Mouse (Mus musculus): ENCODE data around the gene Znrd1as. TPM values are rescaled to one million over a fixed set of nuclear protein-coding genes. Genes with fewer than 3 reads are reported as not detected.

Znrd1as gene
- polyA plus RNA-seq, 1 experiment from 2014 or later, result 6.6 TPM

DNA sequence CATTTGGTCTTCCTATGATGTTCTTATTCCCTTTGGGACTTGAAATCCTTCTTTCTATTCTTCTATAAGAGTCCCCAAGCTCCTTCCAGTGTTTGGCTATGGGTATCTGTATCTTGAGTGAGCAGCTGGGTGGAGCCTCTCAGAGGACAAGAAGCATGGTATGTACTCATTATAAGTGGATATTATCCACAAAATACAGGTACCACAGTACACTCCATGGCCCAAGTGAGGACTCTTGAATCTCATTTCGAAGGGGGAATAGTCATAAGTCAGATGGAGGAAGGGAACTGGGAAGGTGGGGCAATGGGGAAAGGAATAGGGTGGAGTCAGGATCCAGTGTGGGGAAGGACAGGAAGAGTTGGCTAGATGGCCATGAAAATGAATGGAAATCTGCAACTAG, 5.3 kb upstream of the Znrd1as start:
- H3K9ac ChIP-seq, result no peak overlapping the region
- H3K9me3 ChIP-seq (replicated peaks), result no peaks in the 10 kb centered on the region
- no peak for ATAC-seq (ENCODE audit: low FRiP score)
- WGBS, result 81% methylated on average over 1 of the region's 1 CpGs
- H3K4me2 ChIP-seq (replicated peaks), result no peak overlapping the region
- H3K36me3 ChIP-seq, result peaks cover 16% of the 10 kb centered on the region
- peaks cover 15% of the 10 kb centered on the region for H3K4me1 ChIP-seq
- no peaks in the 10 kb centered on the region for H3K27me3 ChIP-seq
- H3K27ac ChIP-seq, result no peak overlapping the region
- no peak overlapping the region for H3K4me3 ChIP-seq

DNA sequence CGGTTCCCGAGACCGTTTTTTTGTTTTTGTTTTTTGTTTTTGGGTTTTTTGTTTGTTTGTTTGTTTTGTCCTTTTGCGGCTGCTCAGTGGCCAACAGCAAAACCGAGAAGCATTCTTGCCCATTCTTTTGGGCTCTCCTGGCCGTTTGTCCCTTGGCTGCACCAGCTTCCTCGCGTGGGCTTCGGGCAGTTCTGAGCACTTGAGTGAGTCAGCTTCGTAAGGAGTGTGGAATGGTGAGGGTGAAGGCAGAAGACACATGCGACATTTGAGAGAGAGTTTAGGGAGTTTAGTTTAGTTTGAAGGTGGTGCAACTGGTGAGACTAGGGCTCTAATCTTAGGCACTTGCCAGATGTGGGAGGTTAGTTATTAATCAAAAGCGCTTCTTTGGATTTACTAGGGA, 492 bp downstream of the Znrd1as start:
- peak overlapping the region; percentile 78 for H3K9ac ChIP-seq
- no peaks in the 10 kb centered on the region for H3K9me3 ChIP-seq (replicated peaks)
- H3K27me3 ChIP-seq, result no peaks in the 10 kb centered on the region
- H3K27ac ChIP-seq, result peak overlapping the region; percentile 74; the same call in 1 of the 2 replicates
- 13% methylated on average over 12 of the region's 12 CpGs for WGBS
- H3K4me1 ChIP-seq, result peaks cover 12% of the 10 kb centered on the region
- H3K36me3 ChIP-seq, result 0 out of 2 replicates have a peak, but pooled peaks cover 3% of the 10 kb centered on the region
- no peak; the same call in 1 of the 2 replicates for ATAC-seq (ENCODE audit: low FRiP score)
- peak overlapping the region; percentile 70 for H3K4me3 ChIP-seq
- H3K4me2 ChIP-seq (replicated peaks), result peak overlapping the region; percentile 73

DNA sequence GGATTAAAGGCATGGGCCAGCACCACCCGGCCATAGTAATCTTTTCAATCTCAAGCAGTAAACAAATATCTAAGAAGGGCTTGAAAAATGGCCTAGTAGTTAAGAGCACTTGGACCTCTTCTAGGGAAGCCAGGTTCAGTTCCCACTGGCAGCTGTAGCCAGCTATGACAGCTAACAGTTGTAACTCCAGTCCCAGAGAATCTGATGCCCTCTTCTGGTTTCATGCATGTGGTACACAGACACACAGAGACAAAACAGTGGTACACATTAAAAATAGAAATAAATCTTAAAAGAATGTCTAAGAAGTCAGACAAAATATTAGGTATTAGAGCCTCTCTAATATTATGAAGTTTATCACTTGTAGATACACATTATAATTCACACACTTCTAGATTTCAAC, 2.7 kb downstream of the Znrd1as start:
- Histone ChIP-seq H3K4me3 (no peak overlapping the region), H3K36me3 (0 out of 2 replicates have a peak, but pooled peaks cover 1% of the 10 kb centered on the region), H3K4me1 (peaks cover 12% of the 10 kb centered on the region), H3K9ac (no peak overlapping the region), H3K27ac (no peak overlapping the region), H3K4me2 (replicated peaks) (no peak overlapping the region), H3K27me3 (no peaks in the 10 kb centered on the region), H3K9me3 (replicated peaks) (no peaks in the 10 kb centered on the region)
- ATAC-seq (ENCODE audit: low FRiP score), result no peak
- 72% methylated on average over 1 of the region's 1 CpGs for WGBS

DNA sequence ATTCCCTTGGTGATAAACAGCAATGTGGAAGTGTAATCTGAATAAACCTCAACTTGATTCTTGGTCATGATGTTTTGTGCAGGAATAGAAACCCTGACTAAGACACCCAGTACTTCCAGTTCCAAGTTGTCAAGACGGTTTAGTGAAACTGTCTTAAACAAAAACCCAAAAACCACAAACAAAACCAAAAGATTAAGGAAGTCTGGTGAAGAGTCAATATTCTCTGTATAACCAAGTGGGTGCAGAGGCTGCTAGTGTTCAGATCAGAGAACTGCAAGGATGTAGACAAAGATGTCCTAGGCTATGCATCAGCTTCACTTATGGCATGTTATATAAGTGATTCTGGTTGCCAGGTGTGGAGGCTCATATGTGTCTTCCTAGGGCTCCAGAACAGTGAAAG, 8.5 kb downstream of the Znrd1as start:
- WGBS, result 85% methylated on average over 1 of the region's 1 CpGs
- Histone ChIP-seq H3K4me1 (no peaks in the 10 kb centered on the region), H3K27ac (no peak overlapping the region), H3K4me2 (replicated peaks) (no peak overlapping the region), H3K27me3 (no peaks in the 10 kb centered on the region), H3K9ac (no peak overlapping the region), H3K4me3 (no peak overlapping the region), H3K9me3 (replicated peaks) (no peaks in the 10 kb centered on the region), H3K36me3 (no peaks in the 10 kb centered on the region)
- ATAC-seq (ENCODE audit: low FRiP score), result no peak

DNA sequence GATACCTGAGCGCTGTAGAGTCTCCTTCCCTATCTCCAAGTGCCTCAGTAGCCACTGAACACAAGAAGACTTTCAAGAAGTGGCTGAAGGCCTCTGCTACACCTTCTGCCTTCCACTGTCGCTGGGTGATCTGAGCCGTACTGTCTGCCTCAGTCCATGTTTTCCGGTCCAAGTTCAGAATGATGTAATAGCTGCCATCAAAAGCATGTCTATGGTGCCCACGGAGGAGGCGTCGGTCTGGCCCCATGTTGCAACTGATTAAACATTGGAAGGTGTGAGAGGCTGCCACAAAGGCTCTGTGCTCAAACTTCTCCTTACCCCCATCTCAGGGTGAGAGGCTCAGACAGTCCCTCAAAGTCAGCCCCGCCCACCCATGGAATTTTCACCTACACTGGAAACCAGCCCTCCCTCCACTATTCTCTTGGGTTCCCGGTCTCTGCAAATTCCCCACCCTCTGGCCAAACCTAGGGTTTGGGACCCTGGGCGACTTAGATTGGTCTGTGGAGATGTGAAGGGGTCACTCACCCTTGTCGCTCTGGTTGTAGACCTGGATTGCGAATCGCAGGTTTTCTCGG, 12.0 kb downstream of the Znrd1as start:
- Histone ChIP-seq H3K4me3 (no peak overlapping the region), H3K4me2 (replicated peaks) (no peak overlapping the region), H3K4me1 (no peaks in the 10 kb centered on the region), H3K27ac (no peak overlapping the region), H3K9me3 (replicated peaks) (no peaks in the 10 kb centered on the region), H3K27me3 (no peaks in the 10 kb centered on the region), H3K9ac (no peak overlapping the region), H3K36me3 (no peaks in the 10 kb centered on the region)
- WGBS, result 85% methylated on average over 14 of the region's 14 CpGs
- ATAC-seq (ENCODE audit: low FRiP score), result no peak

DNA sequence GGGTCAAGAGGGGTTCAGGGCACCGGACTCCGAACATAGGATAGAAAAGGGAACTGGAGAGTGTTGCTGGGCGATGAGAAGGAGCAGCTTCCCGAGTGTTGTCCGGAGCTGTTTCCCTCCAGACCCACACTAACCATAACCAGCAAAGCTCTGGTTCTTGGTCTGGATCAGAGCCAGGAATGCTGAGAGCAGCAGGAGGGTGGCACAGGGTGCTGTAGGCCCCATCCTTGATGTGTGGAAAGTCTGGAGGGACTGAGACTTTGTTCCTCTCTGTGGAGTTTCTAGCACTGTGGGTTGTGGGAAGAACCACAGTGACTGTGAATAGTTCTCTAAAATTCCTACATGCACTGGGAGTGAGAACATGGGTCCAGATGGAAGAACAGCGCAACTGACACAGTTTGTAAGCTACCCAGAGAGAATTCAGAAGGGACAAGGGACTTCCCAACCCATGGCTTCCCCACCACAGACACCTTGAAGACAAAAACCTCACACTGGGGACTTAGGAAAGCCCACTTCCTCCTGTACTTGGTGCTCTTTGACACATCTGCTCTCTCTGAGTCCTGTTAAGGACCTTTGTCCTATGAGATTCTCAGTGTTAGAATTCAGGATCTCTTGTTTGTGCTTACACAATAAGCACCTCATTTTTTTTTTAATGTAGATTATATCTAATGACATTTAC, 12.9 kb downstream of the Znrd1as start:
- no peak overlapping the region for H3K27ac ChIP-seq
- H3K36me3 ChIP-seq, result no peaks in the 10 kb centered on the region

DNA sequence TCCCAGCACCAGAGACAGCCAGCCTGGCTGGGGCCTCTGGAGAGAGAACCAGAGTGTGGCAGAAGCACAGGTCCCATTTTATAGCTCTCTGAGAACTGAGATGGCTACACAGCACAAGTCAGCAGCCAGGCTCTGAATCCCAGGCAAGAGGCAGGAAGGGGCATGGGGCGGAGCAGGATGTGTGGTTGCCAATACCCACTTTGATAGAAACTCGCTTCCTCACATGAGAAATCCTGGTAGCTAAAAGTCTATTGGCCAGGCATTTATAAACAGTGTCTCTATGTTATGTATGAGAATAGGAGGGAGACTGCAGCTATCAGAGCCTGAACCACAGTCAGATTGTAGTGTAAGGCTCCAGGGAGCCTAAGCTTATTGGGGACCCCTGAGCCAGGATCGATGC, 14.4 kb downstream of the Znrd1as start:
- Histone ChIP-seq H3K4me1 (no peaks in the 10 kb centered on the region), H3K4me2 (replicated peaks) (no peak overlapping the region), H3K9ac (no peak overlapping the region), H3K9me3 (replicated peaks) (no peaks in the 10 kb centered on the region), H3K27ac (no peak overlapping the region), H3K36me3 (no peaks in the 10 kb centered on the region), H3K4me3 (no peak overlapping the region), H3K27me3 (no peaks in the 10 kb centered on the region)
- no peak for ATAC-seq (ENCODE audit: low FRiP score)
- WGBS, result 91% methylated on average over 3 of the region's 3 CpGs

More for the DNA sequence above, 12.9 kb downstream of the Znrd1as start:
- 89% methylated on average over 6 of the region's 6 CpGs for WGBS
- H3K9ac ChIP-seq, result no peak overlapping the region
- no peaks in the 10 kb centered on the region for H3K27me3 ChIP-seq
- no peaks in the 10 kb centered on the region for H3K9me3 ChIP-seq (replicated peaks)
- H3K4me2 ChIP-seq (replicated peaks), result no peak overlapping the region
- ATAC-seq (ENCODE audit: low FRiP score), result no peak
- no peaks in the 10 kb centered on the region for H3K4me1 ChIP-seq
- H3K4me3 ChIP-seq, result no peak overlapping the region

DNA sequence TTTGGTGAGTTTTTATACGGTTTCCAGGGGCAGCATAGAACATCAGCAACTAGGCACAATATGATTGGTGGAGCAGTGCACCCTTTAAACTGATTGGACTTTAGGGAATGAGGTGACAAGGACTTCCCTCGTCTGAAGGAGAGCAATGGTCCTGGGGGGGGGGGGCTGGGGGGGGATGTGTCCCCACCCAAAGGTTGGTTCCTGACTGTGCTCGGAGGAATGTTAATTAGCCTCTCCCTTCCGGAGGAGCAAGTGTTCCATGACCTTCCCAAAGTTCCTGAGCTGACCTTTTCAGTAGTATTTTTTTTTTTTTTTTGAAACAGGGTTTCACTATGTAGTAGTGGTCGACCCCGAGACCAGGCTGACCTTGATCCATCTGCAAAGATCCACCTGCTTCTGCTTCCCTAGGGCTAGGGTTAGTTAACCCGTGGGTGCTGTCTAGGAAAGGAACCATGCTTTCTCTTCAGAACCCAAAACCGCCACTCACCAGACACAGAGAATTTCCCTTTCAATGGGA, 14.9 kb downstream of the Znrd1as start:
- no peaks in the 10 kb centered on the region for H3K27me3 ChIP-seq
- no peak overlapping the region for H3K9ac ChIP-seq
- H3K4me1 ChIP-seq, result no peaks in the 10 kb centered on the region
- no peak overlapping the region for H3K4me2 ChIP-seq (replicated peaks)
- H3K9me3 ChIP-seq (replicated peaks), result no peaks in the 10 kb centered on the region
- WGBS, result 71% methylated on average over 8 of the region's 8 CpGs
- H3K36me3 ChIP-seq, result no peaks in the 10 kb centered on the region
- H3K27ac ChIP-seq, result no peak overlapping the region
- no peak for ATAC-seq (ENCODE audit: low FRiP score)
- no peak overlapping the region for H3K4me3 ChIP-seq

DNA sequence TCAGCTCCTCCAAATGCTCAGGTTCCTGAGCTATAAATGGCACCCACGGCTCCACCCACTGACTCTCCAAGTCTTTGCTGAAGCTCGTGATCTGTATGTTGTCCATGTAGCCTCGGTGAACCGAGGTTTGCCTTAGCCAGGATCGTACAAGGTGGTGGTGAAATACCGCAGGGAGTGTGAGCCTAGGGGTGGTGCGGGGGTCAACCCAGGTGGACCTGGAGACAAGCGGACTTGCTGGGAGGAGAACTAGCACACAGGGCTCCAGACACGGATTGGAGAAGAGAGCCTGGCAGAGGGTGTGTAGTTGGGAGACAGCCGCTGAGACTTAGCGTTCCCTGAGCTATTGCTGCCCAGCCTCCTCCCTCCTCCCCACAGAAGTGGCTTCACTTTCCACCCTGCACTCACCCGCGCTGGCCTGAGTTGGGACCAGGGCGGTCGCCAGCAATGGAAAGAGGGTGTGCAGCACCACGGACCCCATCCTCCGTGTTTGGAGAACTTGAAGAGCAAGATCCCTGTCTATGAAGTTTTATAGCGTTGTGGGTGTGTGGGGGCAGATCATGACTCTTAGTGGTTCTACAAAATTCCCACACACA, 22.9 kb downstream of the Znrd1as start, which contains the start of gene 2410137M14Rik:
2410137M14Rik (minus strand) TSS at position 17 of the 593 bp plus-strand sequence.
- Histone ChIP-seq H3K4me1 (0 out of 2 replicates have a peak, but pooled peaks cover 2% of the 10 kb centered on the region), H3K4me3 (no peak within 1 kb of the TSS), H3K4me2 (replicated peaks) (no peak within 1 kb of the TSS; the same call in 1 of the 2 replicates), H3K36me3 (no peaks in the 10 kb centered on the region), H3K9ac (no peak within 1 kb of the TSS), H3K27ac (no peak within 1 kb of the TSS), H3K9me3 (replicated peaks) (no peaks in the 10 kb centered on the region), H3K27me3 (peaks cover 16% of the 10 kb centered on the region)
- 20% methylated on average over 18 of the region's 18 CpGs for WGBS
- no peak for ATAC-seq (ENCODE audit: low FRiP score)

DNA sequence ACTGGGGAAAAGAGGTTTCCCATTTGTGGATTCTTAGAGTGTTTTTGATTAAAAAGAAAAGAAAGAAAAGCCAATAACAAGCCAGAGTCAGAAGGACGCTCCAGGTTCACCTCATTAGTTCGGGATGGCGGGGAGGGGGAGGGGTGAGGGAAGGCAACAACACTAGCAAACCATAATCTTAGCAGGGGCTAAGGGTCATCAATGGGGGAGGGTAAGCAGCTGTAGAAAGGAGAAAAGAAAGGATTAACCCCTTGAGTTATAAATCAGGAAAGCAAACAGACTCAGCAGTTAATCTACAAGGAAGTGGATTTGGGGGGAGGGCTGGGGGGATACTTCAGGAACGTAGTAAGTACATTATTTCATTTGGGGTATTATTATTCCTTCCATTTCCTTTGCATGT, 23.5 kb downstream of the Znrd1as start:
- Histone ChIP-seq H3K36me3 (no peaks in the 10 kb centered on the region), H3K9me3 (replicated peaks) (no peaks in the 10 kb centered on the region), H3K4me3 (no peak overlapping the region), H3K4me1 (0 out of 2 replicates have a peak, but pooled peaks cover 2% of the 10 kb centered on the region), H3K4me2 (replicated peaks) (no peak overlapping the region), H3K9ac (no peak overlapping the region), H3K27ac (no peak overlapping the region), H3K27me3 (peaks cover 19% of the 10 kb centered on the region)
- ATAC-seq (ENCODE audit: low FRiP score), result no peak
- WGBS, result 16% methylated on average over 4 of the region's 4 CpGs

DNA sequence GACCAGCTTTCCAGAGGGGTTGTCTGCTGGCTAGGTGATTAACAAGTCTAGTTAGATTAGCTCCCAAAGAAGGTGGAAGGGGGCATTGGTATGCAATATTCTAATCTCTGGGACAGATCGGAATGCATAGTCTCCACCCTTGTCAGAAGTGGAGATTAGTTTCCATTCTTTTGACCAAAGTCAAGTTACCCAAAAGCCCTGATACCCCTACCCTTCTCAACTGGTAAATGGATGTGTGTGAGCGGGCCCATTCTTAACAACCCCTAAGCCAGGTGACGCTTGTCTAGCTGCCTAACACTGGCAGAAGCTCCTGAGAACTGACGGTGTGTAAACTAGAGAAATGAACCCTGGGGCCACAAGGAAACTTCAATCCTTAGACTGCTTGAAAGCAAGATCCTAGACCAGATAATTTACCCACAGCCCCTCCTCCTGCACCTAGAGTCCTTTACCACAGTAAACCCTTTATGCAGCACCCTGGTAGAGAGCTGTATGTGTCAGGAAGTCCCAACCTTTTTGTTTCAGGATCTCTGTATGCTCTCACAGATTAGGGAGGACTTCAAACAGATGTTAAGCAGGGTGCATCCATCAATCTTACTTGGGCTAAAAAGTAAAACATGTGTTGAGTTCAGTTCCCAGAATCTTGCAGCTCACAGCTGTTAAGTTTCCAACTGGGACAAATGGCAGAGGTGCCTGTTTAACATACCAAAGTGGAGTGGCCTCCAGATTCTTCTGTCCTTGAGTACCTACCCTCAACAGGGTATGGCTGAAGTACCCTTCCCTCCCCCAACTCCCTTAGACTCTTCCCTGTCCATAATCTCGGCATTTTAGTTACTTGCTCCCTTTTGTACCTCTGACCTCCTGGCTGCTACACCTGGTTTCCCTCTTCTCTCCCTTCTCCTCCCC, 24.1 kb downstream of the Znrd1as start:
- WGBS, result 45% methylated on average over 5 of the region's 5 CpGs
- ATAC-seq (ENCODE audit: low FRiP score), result no peak
- H3K4me1 ChIP-seq, result 0 out of 2 replicates have a peak, but pooled peaks cover 2% of the 10 kb centered on the region
- H3K9me3 ChIP-seq (replicated peaks), result no peaks in the 10 kb centered on the region
- H3K36me3 ChIP-seq, result no peaks in the 10 kb centered on the region
- no peak overlapping the region for H3K4me2 ChIP-seq (replicated peaks)
- no peak overlapping the region for H3K9ac ChIP-seq
- peaks cover 24% of the 10 kb centered on the region for H3K27me3 ChIP-seq
- no peak overlapping the region for H3K4me3 ChIP-seq
- no peak overlapping the region for H3K27ac ChIP-seq
